Comparison of ENCODE assay signal across 28 mouse cellular contexts in the genomic region with DNA sequence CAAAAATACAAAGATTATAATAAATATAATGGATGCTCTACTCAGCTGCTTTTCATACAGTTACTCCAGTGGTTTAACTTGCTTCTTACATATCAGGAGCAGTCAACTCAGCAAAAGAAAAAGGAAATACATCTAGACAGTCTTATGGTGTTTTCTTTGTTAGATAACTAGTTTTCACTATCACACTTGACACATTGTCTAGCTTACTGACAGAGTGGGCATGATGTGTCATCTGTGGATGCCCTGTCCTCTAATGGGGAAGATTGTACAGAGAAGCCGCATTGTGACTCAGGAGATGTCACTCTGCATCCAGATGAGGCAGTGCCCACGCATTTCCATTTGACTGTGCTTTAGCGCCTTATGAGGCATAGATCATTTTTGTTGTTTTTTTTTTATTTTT. TPM values are rescaled to one million over a fixed set of nuclear protein-coding genes. Genes with fewer than 3 reads are reported as not detected.
DNase-seq lines count a peak whose midpoint lies in the region; ATAC-seq lines count a peak whose summit lies in the region.
"Had no signal": no experiment of that assay in that cellular context is flagged by ENCODE, and none has a peak within 500 bp of the region (broad histone marks: within the 10 kb centered on the region; RNA-seq: fewer than 3 reads in every experiment).

No protein-coding gene starts in this region.

- peaks cover 13% of the 10 kb centered on the region for H3K36me3 ChIP-seq in liver, embryonic 15.5 days (replicated peaks)
- peaks cover 77% of the 10 kb centered on the region for H3K36me3 ChIP-seq in hindbrain, embryonic 14.5 days (replicated peaks; ENCODE audit: control insufficient read depth, insufficient read depth)

- peak; percentile 71 for ATAC-seq in liver, embryonic 15.5 days (ENCODE audit: insufficient read depth)
- no peak for ATAC-seq in hindbrain, embryonic 14.5 days (ENCODE audit: low FRiP score)
- ATAC-seq: forebrain, postnatal 0 days; intestine, postnatal 0 days; lung, postnatal 0 days; midbrain, embryonic 16.5 days had no signal

- no peaks in the 10 kb centered on the region for H3K27me3 ChIP-seq in liver, embryonic 15.5 days
- H3K27me3 ChIP-seq in hindbrain, embryonic 14.5 days (ENCODE audit: control insufficient read depth, insufficient read depth, low read length), result no peaks in the 10 kb centered on the region
- H3K27me3 ChIP-seq: hindbrain, embryonic 13.5 days; limb, embryonic 12.5 days had no signal

- no peak overlapping the region for H3K4me3 ChIP-seq in liver, embryonic 15.5 days (replicated peaks)
- H3K4me3 ChIP-seq in hindbrain, embryonic 14.5 days (replicated peaks; ENCODE audit: low read length), result no peak overlapping the region
- H3K4me3 ChIP-seq: erythroblast, embryonic 14.5 days; hindbrain, embryonic 13.5 days; limb, embryonic 12.5 days had no signal

- DNase-seq in right cerebral cortex, adult 18-20 months, result peak; percentile 24
- no peak for DNase-seq in right cerebral cortex, postnatal 36 days (ENCODE audit: low spot score in 2 of 2)
- peak; percentile 37 for DNase-seq in c-Kit-positive CD71-positive TER-119-positive erythroid progenitor cells, embryonic 14.5 days (ENCODE audit: low spot score)
- DNase-seq in telencephalon, adult 2 months (ENCODE audit: low read depth, low spot score), result peak; percentile 6
- DNase-seq in left cerebral cortex, adult 9 months (ENCODE audit: low spot score in 2 of 2), result no peak
- DNase-seq in left cerebral cortex, adult 11 months (ENCODE audit: low spot score), result no peak
- no peak for DNase-seq in hindbrain, embryonic 14.5 days (ENCODE audit: low spot score)
- DNase-seq: adrenal gland, postnatal 10 days; B cell, adult 2 months; cerebellum, adult 8-10 months; forebrain, postnatal 0 days; gastrocnemius, postnatal 25 days; heart, adult 18-20 months; heart, postnatal 4 days; kidney, adult 9 months; kidney, postnatal 10 days; layer of hippocampus, adult 9-11 months; lung, adult 18-20 months; lung, postnatal 4 days had no signal

- no peak overlapping the region for H3K4me2 ChIP-seq in liver, embryonic 15.5 days
- no peak overlapping the region for H3K4me2 ChIP-seq in hindbrain, embryonic 14.5 days (replicated peaks)
- H3K4me2 ChIP-seq: heart, embryonic 11.5 days; hindbrain, embryonic 13.5 days; limb, embryonic 12.5 days; midbrain, embryonic 11.5 days had no signal

- H3K9me3 ChIP-seq in liver, embryonic 15.5 days (replicated peaks), result no peaks in the 10 kb centered on the region
- H3K9me3 ChIP-seq in hindbrain, embryonic 14.5 days (ENCODE audit: control insufficient read depth, low read length), result no peaks in the 10 kb centered on the region
- H3K9me3 ChIP-seq: hindbrain, embryonic 13.5 days; limb, embryonic 12.5 days had no signal

- no peak overlapping the region for H3K9ac ChIP-seq in liver, embryonic 15.5 days
- H3K9ac ChIP-seq in hindbrain, embryonic 14.5 days, result no peak overlapping the region
- H3K9ac ChIP-seq: forebrain, postnatal 0 days; hindbrain, embryonic 13.5 days; limb, embryonic 12.5 days had no signal

- 48% methylated on average over 3 of the region's 3 CpGs for WGBS in liver, embryonic 15.5 days (ENCODE audit: insufficient replicate concordance)
- 93% methylated on average over 3 of the region's 3 CpGs for WGBS in hindbrain, embryonic 14.5 days

- 0 out of 2 replicates have a peak, but pooled peaks cover 2% of the 10 kb centered on the region for H3K4me1 ChIP-seq in liver, embryonic 15.5 days (replicated peaks)
- H3K4me1 ChIP-seq in hindbrain, embryonic 14.5 days (replicated peaks; ENCODE audit: control insufficient read depth, insufficient read depth, low read length), result no peaks in the 10 kb centered on the region
- H3K4me1 ChIP-seq: hindbrain, embryonic 13.5 days; limb, embryonic 12.5 days had no signal

- H3K27ac ChIP-seq in liver, embryonic 15.5 days (replicated peaks), result no peak overlapping the region
- no peak overlapping the region for H3K27ac ChIP-seq in hindbrain, embryonic 14.5 days
- H3K27ac ChIP-seq: hindbrain, embryonic 13.5 days; limb, embryonic 12.5 days had no signal

RNA-seq across cellular contexts. Expression of a gene that starts 32.1 kb away (rescaled TPM):
- polyA plus RNA-seq in liver, embryonic 15.5 days (2015; fragmentation: Nextera tagmentation; extraction: Ambion mirVana), result 3.7 and 3.9 TPM in 2 replicates
- polyA plus RNA-seq in hindbrain, embryonic 14.5 days (2014; fragmentation: Nextera tagmentation; extraction: Ambion mirVana), result 41.0 and 45.9 TPM in 2 replicates

RNA-seq across cellular contexts. Expression of a gene that starts 34.3 kb away (rescaled TPM):
- polyA plus RNA-seq in liver, embryonic 15.5 days (2015; fragmentation: Nextera tagmentation; extraction: Ambion mirVana), result 1.8 and 2.3 TPM in 2 replicates
- 7.4 and 7.6 TPM in 2 replicates for polyA plus RNA-seq in hindbrain, embryonic 14.5 days (2014; fragmentation: Nextera tagmentation; extraction: Ambion mirVana)
- polyA plus RNA-seq: erythroblast, embryonic 14.5 days had no signal

Comparison
In these comparisons a context has a peak if more than half of its experiments do, and no peak if none do; other contexts are left out.
1. DNase-seq: peak in right cerebral cortex, adult 18-20 months (single experiment), c-Kit-positive CD71-positive TER-119-positive erythroid progenitor cells, embryonic 14.5 days (single experiment) and telencephalon, adult 2 months (single experiment); none in right cerebral cortex, postnatal 36 days (0 of 2), left cerebral cortex, adult 9 months (0 of 2), left cerebral cortex, adult 11 months (single experiment) and hindbrain, embryonic 14.5 days (single experiment).